Mouse (Mus musculus): ENCODE measurements around the gene Neurod6.

Gene Neurod6

DNA sequence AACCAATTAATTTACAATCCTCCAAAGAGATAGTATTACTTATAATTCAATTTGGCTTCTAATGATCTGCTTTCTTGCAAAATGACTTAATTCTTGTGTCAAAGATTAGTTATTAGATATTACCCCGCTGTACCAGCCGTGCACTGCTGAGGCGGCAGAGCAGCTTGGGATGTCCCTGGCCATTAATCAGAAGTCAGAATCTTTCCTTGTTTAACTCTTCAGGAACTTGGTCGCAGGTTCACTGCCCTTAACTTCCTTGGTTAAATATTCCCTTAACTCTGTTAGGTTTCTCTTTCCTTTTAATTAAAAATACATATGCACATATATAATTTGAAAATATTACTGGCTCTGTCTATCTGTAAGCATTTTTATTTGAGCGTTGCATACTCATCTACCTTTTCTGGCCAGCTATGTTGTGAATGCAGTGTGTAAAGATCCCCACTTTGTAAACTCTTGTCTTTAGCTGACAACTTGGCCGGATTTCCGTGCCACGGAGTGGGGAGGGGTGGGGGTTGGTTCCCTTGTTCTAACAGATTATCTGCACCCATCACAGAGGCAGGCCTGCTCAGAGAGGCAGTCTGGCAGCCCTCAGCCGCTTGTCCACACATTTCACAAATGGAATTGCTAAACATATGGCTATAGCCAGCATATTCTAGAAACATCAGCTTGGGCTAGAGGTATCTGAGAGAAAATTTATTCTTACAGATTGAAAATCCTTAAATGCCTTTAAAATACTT lies 34.1 kb downstream of the Neurod6 start:
- no peak for DNase-seq (ENCODE audit: low read depth, low spot score)

GRCm38 (mm10) chr6:55646111-55646823 lies 34.8 kb downstream of the Neurod6 start:
- no peak for DNase-seq (ENCODE audit: low read depth, low spot score)

DNA sequence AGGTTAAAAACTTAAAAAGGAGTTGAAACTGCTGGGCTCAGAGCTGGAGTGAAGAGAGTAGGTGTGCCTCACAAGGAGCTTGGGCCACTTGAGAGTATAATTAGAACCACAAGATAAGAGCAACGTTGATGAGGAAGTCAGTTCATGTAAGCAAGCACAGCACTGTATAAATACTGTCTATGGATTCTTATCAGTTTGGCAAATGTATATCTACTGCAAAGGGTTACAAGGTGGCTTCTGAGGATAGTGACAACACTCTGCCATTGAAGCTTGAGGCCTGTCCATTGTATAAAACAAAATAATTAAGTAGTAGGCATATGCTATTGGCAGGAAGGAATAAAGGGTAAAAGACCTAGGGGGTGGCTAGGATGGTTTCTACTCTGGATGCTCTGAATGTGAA lies 46.4 kb downstream of the Neurod6 start:
- DNase-seq (ENCODE audit: low read depth, low spot score): no peak
